Mouse (Mus musculus) stomach, postnatal 0 days (tissue): Measurements from ENCODE around the gene Brca1.

Experiments used
- CTCF ChIP-seq: IDR thresholded peaks from 2 replicates; pipeline ENCODE4 v1.5.1; 2016; ENCODE audit warnings: antibody characterized with exemption, low read depth, mild to moderate bottlenecking, moderate library complexity
- EP300 ChIP-seq: optimal IDR thresholded peaks from 2 replicates; pipeline ENCODE3; 2016; ENCODE audit warnings: antibody characterized with exemption

GRCm38 (mm10) chr11:101525936-101526595 is 25.7 kb downstream of the Brca1 start:
- TF ChIP-seq CTCF (no peak), EP300 (no peak)
